Mouse (Mus musculus): ENCODE measurements around the gene Pnpla7. TPM values are rescaled to one million over a fixed set of nuclear protein-coding genes. Genes with fewer than 3 reads are reported as not detected.
A peak's percentile ranks its signal among the peaks of the same experiment; 100 is the strongest.

Gene Pnpla7
- polyA plus RNA-seq, 1 experiment from 2014 or later, result 3.7 TPM

DNA sequence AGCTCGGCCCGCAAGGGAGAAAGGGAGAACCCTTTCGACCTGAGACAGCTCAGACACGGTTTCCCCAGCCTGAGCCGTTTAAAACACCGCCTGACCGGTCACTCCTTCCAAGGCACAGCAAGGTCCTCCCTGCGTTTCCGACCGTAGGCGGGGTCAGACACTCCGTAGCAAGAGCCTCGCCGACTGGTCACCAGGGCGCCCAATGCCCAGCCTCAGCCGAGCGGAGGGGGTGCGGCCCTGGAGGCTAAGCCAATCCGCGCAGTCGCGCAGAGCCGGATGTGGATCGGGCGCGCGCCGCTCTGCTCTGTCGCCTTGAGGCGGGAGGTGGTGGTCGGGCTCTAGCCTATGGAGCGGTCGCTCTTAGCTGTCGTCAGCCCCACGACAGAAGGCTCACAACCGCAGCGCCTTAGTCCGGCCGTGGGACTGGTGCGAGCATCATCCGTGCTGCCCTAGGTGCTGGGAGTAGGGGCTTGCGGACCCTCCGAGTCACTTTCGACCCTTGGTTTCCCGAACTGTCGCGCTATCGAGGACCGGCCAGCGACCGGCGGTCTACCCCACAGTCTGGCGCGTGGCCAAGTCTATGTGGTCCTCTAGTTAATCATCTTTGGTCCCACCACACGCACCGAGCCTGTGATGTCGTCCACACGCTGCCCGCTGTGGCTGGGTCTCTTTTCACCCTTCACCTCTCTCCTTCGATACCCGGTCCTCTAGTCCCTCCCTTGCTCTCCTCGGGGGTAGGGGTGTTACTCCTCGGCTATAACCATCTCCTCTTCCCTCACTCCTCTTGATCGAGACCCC is 728 bp upstream of the Pnpla7 start, which contains the start of gene Mrpl41:
Gene Mrpl41, minus strand, starts transcription at position 193 of the 798 bp plus-strand sequence.
- peak within 1 kb of the TSS; percentile 87 for H3K27ac ChIP-seq
- peaks cover 22% of the 10 kb centered on the region for H3K4me1 ChIP-seq (replicated peaks; ENCODE audit: control insufficient read depth, insufficient read depth, low read length)
- H3K9ac ChIP-seq, result peak within 1 kb of the TSS; percentile 73
- H3K36me3 ChIP-seq (replicated peaks; ENCODE audit: control insufficient read depth, insufficient read depth), result peaks cover 34% of the 10 kb centered on the region
- H3K9me3 ChIP-seq (ENCODE audit: control insufficient read depth, low read length), result no peaks in the 10 kb centered on the region
- under 1% methylated on average over 64 of the region's 64 CpGs for WGBS
- peak within 1 kb of the TSS; percentile 65 for H3K4me3 ChIP-seq (replicated peaks; ENCODE audit: low read length)
- DNase-seq (ENCODE audit: low spot score), result peak; percentile 97
- H3K4me2 ChIP-seq (replicated peaks), result peak within 1 kb of the TSS; percentile 88
- ATAC-seq (ENCODE audit: low FRiP score), result peak; percentile 100
- no peaks in the 10 kb centered on the region for H3K27me3 ChIP-seq (ENCODE audit: control insufficient read depth, insufficient read depth, low read length)

DNA sequence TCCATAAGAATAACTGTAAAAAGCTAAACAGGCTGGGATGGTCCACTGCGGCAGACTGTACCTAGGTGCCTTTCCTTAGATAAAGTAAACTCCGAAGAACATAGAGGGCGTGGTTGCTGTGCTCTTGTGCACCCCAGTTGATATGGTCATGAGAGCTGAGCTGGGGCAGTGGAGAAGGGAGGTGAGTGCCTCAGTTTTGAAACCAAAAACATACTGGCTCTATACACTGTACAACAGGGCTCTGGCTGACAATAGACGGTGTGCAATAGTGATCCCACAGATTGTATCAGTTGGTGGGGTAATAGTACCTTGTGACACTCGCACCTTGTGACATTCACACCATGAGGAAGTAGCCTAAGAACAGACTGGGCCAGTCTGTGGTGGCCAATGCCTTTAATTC is 1.1 kb downstream of the Pnpla7 start:
- Histone ChIP-seq H3K4me3 (replicated peaks; ENCODE audit: low read length) (no peak overlapping the region), H3K4me1 (replicated peaks; ENCODE audit: control insufficient read depth, insufficient read depth, low read length) (peaks cover 22% of the 10 kb centered on the region), H3K27ac (no peak overlapping the region), H3K4me2 (replicated peaks) (no peak overlapping the region), H3K9me3 (ENCODE audit: control insufficient read depth, low read length) (no peaks in the 10 kb centered on the region), H3K27me3 (ENCODE audit: control insufficient read depth, insufficient read depth, low read length) (no peaks in the 10 kb centered on the region), H3K36me3 (replicated peaks; ENCODE audit: control insufficient read depth, insufficient read depth) (peaks cover 16% of the 10 kb centered on the region), H3K9ac (no peak overlapping the region)
- ATAC-seq (ENCODE audit: low FRiP score) (no peak), DNase-seq (ENCODE audit: low spot score) (no peak)
- WGBS, result 96% methylated on average over 5 of the region's 5 CpGs

DNA sequence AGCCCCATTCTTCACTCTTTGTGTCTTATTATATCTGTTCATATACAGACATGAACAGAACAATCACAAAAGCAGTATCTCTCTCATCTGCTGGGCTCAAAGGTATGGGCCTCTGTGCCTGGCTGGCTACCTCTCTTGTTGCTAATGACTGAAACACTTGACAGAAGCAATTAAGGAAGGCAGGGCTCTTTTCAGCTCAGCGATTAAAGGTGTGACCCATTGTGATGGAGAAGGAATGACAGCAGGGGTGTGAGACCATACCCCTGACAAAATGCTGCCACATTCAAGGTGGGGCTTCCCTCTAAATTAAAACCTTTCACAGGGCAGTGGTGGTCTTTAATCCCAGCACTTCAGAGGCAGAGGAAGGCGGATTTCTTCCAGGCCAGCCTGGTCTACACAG is 11.9 kb downstream of the Pnpla7 start:
- DNase-seq (ENCODE audit: low spot score) (no peak), ATAC-seq (ENCODE audit: low FRiP score) (no peak)
- Histone ChIP-seq H3K9ac (no peak overlapping the region), H3K4me3 (replicated peaks; ENCODE audit: low read length) (no peak overlapping the region), H3K4me1 (replicated peaks; ENCODE audit: control insufficient read depth, insufficient read depth, low read length) (no peaks in the 10 kb centered on the region), H3K27ac (no peak overlapping the region), H3K36me3 (replicated peaks; ENCODE audit: control insufficient read depth, insufficient read depth) (no peaks in the 10 kb centered on the region), H3K27me3 (ENCODE audit: control insufficient read depth, insufficient read depth, low read length) (no peaks in the 10 kb centered on the region), H3K9me3 (ENCODE audit: control insufficient read depth, low read length) (no peaks in the 10 kb centered on the region), H3K4me2 (replicated peaks) (no peak overlapping the region)
- WGBS, result 68% methylated on average over 2 of the region's 2 CpGs

DNA sequence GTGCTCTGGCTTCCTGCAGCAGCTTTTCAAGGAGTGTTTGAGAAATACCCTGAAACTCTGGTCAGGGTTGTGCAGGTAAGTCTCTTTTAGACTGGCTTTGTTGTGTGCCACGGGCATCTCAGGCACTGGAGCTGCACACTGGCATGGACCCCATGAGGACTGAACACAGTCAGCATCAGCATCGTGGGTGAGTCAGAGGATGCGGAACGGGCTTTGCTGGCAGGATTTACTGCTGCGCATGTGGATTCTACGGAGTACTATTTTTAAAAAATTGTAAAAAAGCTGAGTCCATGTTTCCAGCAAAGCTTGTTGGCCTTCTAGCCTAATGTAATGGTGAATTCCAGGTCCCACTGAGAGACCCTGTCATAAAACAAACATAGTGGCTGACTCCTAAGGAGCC is 19.5 kb downstream of the Pnpla7 start:
- DNase-seq (ENCODE audit: low spot score) (no peak), ATAC-seq (ENCODE audit: low FRiP score) (no peak)
- no peaks in the 10 kb centered on the region for H3K36me3 ChIP-seq (replicated peaks; ENCODE audit: control insufficient read depth, insufficient read depth)
- no peak overlapping the region for H3K27ac ChIP-seq
- WGBS, result 90% methylated on average over 6 of the region's 6 CpGs
- H3K9ac ChIP-seq, result no peak overlapping the region
- no peaks in the 10 kb centered on the region for H3K27me3 ChIP-seq (ENCODE audit: control insufficient read depth, insufficient read depth, low read length)
- H3K4me1 ChIP-seq (replicated peaks; ENCODE audit: control insufficient read depth, insufficient read depth, low read length), result no peaks in the 10 kb centered on the region
- H3K4me2 ChIP-seq (replicated peaks), result no peak overlapping the region
- H3K9me3 ChIP-seq (ENCODE audit: control insufficient read depth, low read length), result no peaks in the 10 kb centered on the region
- no peak overlapping the region for H3K4me3 ChIP-seq (replicated peaks; ENCODE audit: low read length)

DNA sequence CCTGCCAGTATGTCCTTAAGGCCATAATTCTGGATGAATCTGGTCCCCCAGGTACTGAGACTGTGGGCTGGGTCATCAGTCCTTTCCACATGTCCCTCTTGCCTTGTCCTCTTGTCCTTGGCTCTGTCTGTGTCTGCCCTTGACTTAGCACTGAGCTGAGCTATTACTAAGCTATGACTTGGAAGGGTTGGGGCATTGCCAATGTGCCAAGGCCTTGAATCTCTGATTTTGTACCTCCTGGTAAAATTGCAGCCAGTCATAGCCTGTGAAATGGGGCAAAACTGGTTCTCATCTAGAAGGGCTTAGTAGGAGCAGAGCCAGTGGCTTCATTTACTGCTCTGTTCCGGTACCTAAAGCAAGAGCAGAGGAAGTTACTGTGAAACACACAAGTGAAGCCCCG is 20.6 kb downstream of the Pnpla7 start:
- Histone ChIP-seq H3K4me1 (replicated peaks; ENCODE audit: control insufficient read depth, insufficient read depth, low read length) (no peaks in the 10 kb centered on the region), H3K9ac (no peak overlapping the region), H3K27ac (no peak overlapping the region), H3K36me3 (replicated peaks; ENCODE audit: control insufficient read depth, insufficient read depth) (no peaks in the 10 kb centered on the region), H3K4me3 (replicated peaks; ENCODE audit: low read length) (no peak overlapping the region), H3K9me3 (ENCODE audit: control insufficient read depth, low read length) (no peaks in the 10 kb centered on the region), H3K4me2 (replicated peaks) (no peak overlapping the region), H3K27me3 (ENCODE audit: control insufficient read depth, insufficient read depth, low read length) (no peaks in the 10 kb centered on the region)
- DNase-seq (ENCODE audit: low spot score) (no peak), ATAC-seq (ENCODE audit: low FRiP score) (no peak)
- whole genome bisulfite sequencing, result 93% methylated on average over 2 of the region's 2 CpGs

DNA sequence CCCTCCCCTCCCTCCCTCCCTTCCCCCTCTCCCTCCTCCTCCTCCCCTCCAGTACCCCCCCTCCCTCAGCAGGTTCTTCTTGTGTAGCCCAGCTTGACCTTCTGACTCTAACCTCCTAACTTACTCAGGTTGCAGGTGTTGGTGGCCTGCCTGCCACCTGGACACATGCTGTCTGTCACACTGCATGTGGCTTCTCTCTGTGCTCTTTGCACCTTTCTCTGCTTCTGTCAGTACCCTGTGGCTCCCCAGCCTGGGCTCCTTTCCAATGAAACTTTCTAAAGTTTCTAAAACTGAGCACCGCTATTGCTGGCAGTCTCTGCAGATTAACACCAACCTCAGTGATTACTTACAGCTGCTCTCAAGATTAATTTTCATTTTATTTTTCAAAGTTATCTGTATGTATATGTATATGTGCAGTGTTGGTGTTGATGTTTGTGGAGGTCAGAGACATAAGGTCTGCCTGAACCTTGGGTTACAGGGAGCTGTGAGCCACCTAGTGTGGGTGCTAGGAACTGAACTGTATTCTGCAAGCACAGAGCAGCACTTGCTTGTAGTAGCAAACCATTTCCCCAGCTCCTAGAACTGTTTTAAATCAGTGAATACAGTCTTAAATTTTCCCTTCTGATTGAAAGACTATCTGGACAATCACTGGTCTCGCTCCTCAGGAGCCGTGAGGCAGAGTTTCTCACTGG is 24.9 kb downstream of the Pnpla7 start:
- Histone ChIP-seq H3K36me3 (replicated peaks; ENCODE audit: control insufficient read depth, insufficient read depth) (no peaks in the 10 kb centered on the region), H3K4me3 (replicated peaks; ENCODE audit: low read length) (no peak overlapping the region), H3K4me2 (replicated peaks) (no peak overlapping the region), H3K27ac (no peak overlapping the region), H3K9me3 (ENCODE audit: control insufficient read depth, low read length) (no peaks in the 10 kb centered on the region), H3K4me1 (replicated peaks; ENCODE audit: control insufficient read depth, insufficient read depth, low read length) (no peaks in the 10 kb centered on the region), H3K9ac (no peak overlapping the region), H3K27me3 (ENCODE audit: control insufficient read depth, insufficient read depth, low read length) (no peaks in the 10 kb centered on the region)
- 84% methylated on average over 3 of the region's 3 CpGs for WGBS
- ATAC-seq (ENCODE audit: low FRiP score), result no peak
- DNase-seq (ENCODE audit: low spot score), result peak; percentile 56

DNA sequence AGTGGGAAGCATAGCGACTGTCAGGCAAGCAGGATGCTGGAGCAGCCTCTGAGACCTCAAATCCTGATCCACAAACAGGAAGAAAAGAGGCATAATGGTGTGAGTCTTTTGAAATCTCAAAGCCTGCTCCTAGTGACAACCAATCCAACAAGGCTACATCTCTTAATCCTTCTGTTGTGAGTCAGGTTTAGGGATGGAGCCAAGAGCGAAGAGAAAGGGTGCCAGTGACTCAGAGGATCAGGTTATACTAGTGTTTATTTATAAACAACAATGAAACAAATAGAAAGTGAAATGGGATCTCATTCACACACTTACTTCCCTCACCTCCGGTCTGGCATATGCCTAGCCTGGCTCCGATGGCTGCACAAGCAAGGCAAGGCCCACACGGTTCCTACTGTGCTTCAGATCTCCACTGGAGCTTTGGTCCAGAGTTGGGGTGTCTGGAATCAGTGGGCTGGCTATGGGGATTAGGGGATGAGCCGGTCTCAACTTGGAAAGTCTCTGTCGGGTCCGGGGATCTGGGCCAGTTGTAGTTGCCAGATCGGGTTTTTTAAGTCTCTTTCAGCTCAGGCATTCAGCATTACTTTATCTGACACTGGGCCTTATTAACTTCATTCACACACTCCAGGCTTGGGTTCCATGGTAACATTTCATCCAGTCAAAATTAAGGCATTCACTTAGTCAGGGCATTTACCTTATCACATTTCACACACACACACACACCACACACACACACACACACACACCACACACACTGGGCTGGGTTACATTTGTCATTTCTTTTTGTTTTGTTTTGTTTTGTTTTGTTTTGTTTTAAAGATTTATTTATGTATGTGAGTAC is 28.3 kb downstream of the Pnpla7 start:
- Histone ChIP-seq H3K9me3 (ENCODE audit: control insufficient read depth, low read length) (no peaks in the 10 kb centered on the region), H3K4me1 (replicated peaks; ENCODE audit: control insufficient read depth, insufficient read depth, low read length) (no peaks in the 10 kb centered on the region), H3K36me3 (replicated peaks; ENCODE audit: control insufficient read depth, insufficient read depth) (no peaks in the 10 kb centered on the region), H3K4me2 (replicated peaks) (no peak overlapping the region), H3K27ac (no peak overlapping the region), H3K27me3 (ENCODE audit: control insufficient read depth, insufficient read depth, low read length) (no peaks in the 10 kb centered on the region), H3K9ac (no peak overlapping the region), H3K4me3 (replicated peaks; ENCODE audit: low read length) (no peak overlapping the region)
- no peak for DNase-seq (ENCODE audit: low spot score)
- ATAC-seq (ENCODE audit: low FRiP score), result no peak
- 72% methylated on average over 9 of the region's 9 CpGs for WGBS

DNA sequence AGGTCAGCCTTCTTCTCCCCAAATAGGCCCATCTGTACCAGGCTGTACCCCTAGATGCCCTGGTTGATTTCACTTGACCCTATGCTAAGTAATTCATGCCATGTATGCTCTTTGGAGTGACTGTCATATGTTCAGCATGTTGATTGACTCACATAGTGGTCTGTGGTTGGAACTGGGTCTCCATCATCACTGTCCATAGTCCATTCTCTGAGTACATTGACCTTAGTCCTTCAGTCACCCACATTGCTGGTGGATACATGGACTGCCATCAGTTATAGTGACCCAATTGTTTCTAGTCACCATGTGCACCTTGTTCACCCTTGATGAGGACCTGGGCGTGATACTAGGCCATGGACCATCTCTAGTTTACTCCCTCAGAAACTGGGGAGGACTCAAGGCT is 30.9 kb downstream of the Pnpla7 start:
- 88% methylated on average over 1 of the region's 1 CpGs for WGBS
- no peaks in the 10 kb centered on the region for H3K27me3 ChIP-seq (ENCODE audit: control insufficient read depth, insufficient read depth, low read length)
- H3K9me3 ChIP-seq (ENCODE audit: control insufficient read depth, low read length), result no peaks in the 10 kb centered on the region
- ATAC-seq (ENCODE audit: low FRiP score) (no peak), DNase-seq (ENCODE audit: low spot score) (no peak)
- H3K9ac ChIP-seq, result no peak overlapping the region
- no peak overlapping the region for H3K4me2 ChIP-seq (replicated peaks)
- no peaks in the 10 kb centered on the region for H3K4me1 ChIP-seq (replicated peaks; ENCODE audit: control insufficient read depth, insufficient read depth, low read length)
- no peaks in the 10 kb centered on the region for H3K36me3 ChIP-seq (replicated peaks; ENCODE audit: control insufficient read depth, insufficient read depth)
- no peak overlapping the region for H3K27ac ChIP-seq
- H3K4me3 ChIP-seq (replicated peaks; ENCODE audit: low read length), result no peak overlapping the region

DNA sequence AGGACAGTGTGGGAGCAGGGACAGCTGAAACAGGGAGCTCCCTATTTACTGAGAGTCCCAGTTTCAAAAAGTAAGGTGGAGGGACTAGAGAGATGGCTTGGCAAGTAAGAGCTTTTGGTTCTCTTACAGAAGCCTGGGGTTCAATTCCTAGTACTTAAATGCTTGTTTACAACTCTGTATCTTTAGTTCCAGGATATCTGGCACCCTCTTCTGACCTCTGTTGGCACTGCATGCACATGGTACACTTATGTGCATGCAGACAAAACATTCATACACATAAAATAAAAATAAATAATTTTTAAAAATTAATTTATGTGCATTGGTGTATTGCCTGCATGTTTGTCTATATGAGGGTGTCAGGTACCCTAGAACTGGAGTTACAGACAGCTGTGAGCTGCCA is 32.4 kb downstream of the Pnpla7 start:
- Histone ChIP-seq H3K4me3 (replicated peaks; ENCODE audit: low read length) (no peak overlapping the region), H3K27ac (no peak overlapping the region), H3K4me2 (replicated peaks) (no peak overlapping the region), H3K9me3 (ENCODE audit: control insufficient read depth, low read length) (no peaks in the 10 kb centered on the region), H3K4me1 (replicated peaks; ENCODE audit: control insufficient read depth, insufficient read depth, low read length) (no peaks in the 10 kb centered on the region), H3K27me3 (ENCODE audit: control insufficient read depth, insufficient read depth, low read length) (no peaks in the 10 kb centered on the region), H3K9ac (no peak overlapping the region), H3K36me3 (replicated peaks; ENCODE audit: control insufficient read depth, insufficient read depth) (no peaks in the 10 kb centered on the region)
- ATAC-seq (ENCODE audit: low FRiP score) (no peak), DNase-seq (ENCODE audit: low spot score) (no peak)

All from hindbrain, embryonic 14.5 days (tissue).